Mouse (Mus musculus): ENCODE measurements around the gene Rpl36.
A peak's percentile ranks its signal among the peaks of the same experiment; 100 is the strongest.
"Not testable (repeated sequence)": the region's sequence is repeated elsewhere in the genome, so short reads cannot be mapped to it uniquely, and the experiment has no call there.

Gene Rpl36

GRCm38 (mm10) chr17:56608699-56609098 is 4.5 kb upstream of the Rpl36 start:
- DNase-seq (ENCODE audit: low spot score in 2 of 2), result no peak

DNA sequence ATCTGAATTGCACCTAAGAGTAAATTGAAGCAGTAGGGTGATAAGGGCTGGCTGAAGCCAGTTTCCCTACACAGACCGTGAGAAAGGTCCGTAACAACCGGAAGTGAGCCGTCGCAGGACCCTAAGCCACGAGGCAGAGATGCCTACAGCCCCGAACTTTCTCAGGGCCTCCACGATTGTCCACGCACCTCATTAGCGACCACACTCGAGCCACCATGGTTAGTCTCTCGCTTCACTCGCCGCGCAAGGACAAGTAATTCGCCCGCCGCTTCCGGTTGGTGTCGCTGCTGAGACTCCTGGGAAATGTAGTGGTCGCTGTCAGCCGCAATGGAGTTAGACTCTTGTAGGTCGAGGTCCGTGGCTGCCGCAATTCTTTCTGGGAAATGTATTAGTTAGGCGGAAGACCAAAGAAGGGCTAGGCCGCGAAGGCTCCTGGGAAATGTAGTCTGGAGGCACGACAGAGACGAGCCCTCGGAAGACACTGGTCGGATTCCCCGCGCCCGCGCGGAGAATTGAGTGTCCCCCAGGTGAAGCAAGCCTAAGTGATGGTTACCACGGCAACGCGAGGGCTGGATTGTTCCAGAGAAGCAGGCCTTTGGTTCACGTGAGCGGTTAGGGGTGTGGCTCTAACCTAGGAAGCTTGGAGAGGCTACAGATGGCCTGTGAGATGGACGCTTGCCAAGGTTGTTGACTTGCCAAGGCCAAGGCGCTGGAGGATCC is 3.6 kb upstream of the Rpl36 start, which contains the start of gene 2410015M20Rik:
Gene 2410015M20Rik (minus strand): TSS at position 320 of the 720 bp plus-strand sequence.
- peak; percentile 91 to 95 for DNase-seq (ENCODE audit: low spot score in 2 of 2)

DNA sequence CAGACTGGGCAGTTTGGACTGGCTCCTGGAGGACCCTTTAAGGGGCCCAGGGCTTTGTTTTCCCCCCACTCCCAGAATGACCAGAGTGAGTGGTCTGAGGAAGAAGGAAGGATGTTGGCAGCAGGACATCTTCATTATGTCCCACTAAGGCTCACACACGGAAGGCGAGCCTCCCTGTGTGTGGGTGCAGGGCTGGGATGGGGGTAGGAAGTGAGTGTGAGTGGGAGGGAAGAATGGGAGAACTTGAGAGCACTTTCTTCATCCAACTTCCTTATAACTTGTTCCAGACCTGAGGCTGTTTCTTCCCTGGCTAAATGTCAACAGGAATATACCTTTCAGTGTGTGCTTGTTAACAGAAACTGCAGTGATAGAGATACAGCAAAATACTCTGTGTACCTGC is 1.9 kb upstream of the Rpl36 start:
- no peak for DNase-seq (ENCODE audit: low spot score in 2 of 2)

DNA sequence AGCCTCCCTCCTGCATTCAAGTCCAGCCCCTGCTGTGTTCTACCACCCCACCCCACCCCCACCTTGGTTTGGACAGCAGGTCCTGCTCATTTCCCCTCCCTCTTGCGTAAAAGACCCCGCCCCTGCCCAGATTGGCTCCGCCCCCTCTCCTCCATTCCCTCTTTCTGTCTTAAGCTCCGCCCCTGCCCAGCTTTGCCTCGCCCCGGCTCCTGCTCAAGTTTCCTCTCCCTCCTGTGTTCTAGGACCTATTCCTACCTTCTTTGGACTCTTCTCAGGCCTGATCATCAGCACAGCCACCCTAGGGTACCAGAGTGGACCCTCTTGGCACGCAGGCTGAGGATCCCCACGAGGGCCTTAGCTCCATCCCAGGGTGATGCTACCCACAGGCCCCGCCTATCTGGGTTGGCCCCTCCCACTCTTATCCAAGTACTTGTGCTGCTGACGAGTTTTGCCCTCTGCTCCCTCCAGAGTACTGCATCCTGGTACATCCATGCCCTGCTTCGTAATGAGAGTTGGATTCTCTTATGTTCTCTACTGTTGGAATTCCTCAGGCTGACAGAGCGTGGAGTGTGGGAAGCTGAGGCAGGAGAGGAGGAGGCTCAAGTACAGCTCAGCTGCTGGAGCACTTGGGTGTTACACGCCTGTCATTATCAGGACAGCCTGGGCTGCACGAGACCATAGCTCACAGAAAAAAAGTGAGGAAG is 1.2 kb upstream of the Rpl36 start:
- DNase-seq (ENCODE audit: low spot score in 2 of 2), result no peak

DNA sequence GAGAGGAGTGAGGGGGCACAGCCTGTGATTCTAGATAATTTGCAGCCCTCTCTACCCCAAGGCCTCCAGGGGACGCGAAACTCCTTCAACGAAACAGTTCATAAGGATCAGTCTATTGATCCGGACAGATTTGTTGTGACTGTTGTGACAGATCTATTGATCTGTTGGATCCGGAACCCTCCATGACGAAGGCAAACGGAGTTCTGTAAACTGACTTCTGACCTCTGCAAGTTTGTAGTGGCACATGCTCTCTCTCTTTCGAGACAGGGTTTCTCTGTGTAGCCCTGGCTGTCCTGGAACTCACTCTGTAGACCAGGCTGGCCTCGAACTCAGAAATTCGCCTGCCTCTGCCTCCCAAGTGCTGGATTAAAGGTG is 664 bp upstream of the Rpl36 start:
- DNase-seq (ENCODE audit: low spot score in 2 of 2), result not testable (repeated sequence)

DNA sequence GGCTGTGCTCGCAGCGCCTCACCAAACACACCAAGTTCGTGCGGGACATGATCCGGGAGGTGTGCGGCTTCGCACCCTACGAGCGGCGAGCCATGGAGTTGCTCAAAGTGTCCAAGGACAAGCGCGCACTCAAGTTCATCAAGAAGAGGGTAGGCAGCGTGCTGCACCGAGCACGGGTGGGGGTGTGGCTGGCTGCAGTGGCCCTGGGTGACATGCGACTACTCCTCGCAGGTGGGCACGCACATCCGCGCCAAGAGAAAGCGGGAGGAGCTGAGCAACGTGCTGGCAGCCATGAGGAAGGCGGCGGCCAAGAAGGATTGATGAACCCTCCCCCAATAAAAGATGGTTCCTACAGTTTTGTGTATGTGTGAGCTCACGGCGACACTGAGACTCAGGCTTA is 677 bp downstream of the Rpl36 start:
- peak in 1 of 2 experiments; percentile 41 for DNase-seq (ENCODE audit: low spot score in 2 of 2)

DNA sequence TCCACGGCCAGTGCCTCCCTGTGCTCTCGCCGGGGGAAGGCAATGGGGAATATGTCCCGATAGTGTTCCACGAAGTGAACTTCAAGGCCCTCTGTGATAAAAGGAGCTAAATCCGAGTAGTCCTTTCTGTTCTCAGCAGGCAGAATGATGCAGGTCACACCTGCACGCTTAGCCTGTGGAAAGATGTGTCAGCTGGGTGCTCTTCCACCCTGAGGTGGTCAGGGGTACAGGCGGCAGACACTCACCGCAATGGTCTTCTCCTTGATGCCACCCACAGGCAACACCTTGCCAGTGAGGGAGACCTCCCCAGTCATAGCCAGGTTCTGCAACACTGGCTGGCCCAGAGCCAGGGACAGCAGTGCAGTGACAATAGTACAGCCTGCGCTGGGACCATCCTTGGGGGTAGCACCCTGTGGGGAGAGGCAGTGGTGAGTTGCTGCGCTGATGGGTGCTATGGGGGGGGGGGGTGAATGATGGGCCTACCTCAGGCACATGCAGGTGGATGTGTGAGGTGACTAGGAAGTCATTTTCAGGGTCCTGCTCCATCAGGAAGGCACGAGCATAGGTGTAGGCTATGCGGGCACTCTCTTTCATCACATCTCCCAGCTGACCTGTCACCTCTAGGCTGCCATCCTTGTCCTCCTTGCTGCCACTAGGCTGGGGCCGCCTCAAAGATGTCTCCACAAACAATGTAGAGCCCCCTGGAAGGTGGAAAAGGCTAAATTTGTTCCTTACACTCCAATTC is 1.3 kb downstream of the Rpl36 start:
- DNase-seq (ENCODE audit: low spot score in 2 of 2), result no peak

DNA sequence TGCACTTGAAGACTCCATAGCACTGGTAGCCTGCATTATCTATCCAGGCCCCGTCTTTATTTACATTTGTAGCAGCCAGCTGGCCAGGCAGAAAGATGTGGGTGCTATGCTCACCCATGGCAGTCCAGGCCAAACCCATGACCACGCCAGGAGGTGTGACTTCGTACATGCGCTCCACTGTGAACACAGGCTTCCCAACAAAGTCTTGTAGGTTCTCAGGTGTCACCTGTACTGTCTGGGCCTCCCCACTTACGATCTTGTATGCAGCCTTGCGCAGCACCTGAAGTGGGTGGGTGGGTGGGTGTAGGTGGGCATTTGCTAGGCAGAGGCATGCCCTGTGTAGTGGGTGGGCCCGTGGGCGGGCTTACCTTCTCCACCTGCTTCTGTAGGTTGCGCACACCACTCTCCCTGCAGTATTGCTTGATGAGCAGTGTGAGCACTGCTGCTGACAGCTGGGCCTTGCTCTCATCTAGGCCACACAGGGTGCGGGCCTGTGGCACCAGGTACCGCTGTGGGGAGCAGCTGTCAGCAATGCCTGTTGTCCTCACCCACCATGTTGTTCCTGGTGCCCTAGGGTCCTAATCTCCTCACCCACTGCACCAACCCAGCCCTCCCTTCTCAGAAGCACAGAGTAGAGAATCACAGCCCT is 2.0 kb downstream of the Rpl36 start:
- no peak for DNase-seq (ENCODE audit: low spot score in 2 of 2)

DNA sequence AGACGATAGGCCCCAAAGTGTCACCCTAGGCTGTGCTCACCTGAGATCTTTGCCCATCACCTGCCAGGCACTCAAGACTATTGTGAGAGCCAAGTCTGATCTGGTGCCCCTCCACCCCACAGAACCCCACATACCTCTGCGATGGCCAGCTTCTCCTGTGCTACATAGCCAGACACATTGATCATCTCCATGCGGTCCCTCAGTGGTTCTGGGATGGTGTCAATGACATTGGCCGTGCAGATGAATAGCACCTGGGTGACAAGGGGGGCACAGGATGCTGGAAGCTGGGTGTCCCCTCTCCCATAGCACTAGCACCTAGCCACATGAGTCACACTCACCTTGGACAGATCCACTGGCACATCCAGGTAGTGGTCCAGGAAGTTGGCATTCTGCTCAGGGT is 2.6 kb downstream of the Rpl36 start:
- DNase-seq (ENCODE audit: low spot score in 2 of 2), result no peak

- DNase-seq (ENCODE audit: low spot score in 2 of 2), result no peak
Measured at GRCm38 (mm10) chr17:56616725-56617124, 3.5 kb downstream of the Rpl36 start.

- DNase-seq (ENCODE audit: low spot score in 2 of 2), result no peak
Measured at GRCm38 (mm10) chr17:56617628-56618027, 4.4 kb downstream of the Rpl36 start.

DNA sequence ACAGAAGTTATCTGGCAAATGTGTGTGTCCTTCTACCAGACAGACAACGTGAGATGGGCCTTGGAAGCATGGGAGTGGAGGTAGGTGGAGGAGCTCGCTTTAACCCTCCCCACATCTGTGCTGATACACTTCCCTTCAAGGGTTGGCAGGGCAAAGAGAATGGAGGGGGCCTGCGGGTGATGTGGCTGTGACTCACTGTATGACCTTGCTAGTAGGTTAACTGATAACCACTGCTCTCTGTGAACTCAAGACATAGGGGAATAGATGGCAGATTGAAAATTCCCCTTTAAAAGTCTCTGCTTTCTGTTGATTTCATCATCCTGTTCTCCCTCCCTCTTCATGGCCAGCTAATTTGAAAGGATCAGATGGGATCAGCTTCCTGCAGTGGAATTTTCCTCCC is 12.3 kb downstream of the Rpl36 start:
- DNase-seq (ENCODE audit: low spot score in 2 of 2), result no peak

DNA sequence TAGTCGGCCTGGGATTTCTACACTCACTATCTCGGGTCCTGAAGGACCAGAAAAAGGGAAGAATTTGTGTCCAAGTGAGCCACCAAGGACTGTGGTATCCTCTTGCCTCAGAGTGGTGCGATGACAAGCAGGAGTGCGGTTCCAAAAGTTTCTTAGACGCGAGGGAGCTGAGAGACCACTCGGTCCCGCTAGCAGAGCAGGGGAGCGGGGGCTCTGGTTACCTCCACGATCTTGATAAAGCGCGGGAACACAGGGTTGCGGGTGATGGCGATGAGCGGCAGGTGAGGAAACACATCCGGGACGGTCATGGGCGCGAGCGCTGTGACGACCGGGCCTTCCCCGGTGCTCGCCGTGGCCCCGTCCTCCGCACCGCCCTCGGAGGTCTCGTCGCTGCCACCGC is 13.0 kb downstream of the Rpl36 start:
- DNase-seq (ENCODE audit: low spot score in 2 of 2), result no peak

DNA sequence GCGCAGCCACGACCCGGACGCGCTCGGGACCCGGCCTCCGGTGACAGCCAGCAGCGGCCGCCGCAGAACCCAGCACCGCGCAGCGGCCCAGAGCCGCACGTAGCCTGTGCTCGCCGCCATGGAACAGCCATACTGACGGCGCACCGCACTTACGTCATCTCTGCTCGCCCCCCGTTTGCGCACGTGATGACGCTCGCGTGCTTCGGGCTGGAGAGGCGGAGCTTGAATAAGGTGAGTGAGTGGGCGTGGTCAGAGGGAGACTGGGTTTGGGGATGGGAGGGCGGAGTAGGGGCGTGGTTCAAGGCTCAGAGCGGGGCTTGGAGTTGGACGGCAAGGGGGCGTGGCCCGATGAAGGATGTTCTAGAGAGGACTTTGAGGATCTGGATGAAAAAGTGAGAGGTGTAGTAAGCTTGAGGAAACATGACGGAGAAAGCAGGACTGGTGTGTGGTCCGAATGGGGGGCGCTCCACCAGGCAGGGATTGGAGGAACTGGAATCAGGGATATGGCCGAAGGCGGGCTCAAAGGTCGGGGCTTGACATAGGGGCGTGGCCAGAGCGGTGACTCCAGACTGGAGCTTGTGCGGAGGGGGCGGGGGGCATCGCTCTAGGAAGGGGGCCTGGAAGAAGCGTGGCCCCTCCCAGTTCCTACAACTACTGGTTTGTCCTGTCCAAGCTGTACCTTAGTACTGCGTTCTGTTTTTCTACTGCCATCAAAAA is 13.7 kb downstream of the Rpl36 start, which contains the start of gene Lonp1:
Gene Lonp1 (minus strand): TSS at position 134 of the 717 bp plus-strand sequence.
- peak; percentile 94 to 96 for DNase-seq (ENCODE audit: low spot score in 2 of 2)

DNA sequence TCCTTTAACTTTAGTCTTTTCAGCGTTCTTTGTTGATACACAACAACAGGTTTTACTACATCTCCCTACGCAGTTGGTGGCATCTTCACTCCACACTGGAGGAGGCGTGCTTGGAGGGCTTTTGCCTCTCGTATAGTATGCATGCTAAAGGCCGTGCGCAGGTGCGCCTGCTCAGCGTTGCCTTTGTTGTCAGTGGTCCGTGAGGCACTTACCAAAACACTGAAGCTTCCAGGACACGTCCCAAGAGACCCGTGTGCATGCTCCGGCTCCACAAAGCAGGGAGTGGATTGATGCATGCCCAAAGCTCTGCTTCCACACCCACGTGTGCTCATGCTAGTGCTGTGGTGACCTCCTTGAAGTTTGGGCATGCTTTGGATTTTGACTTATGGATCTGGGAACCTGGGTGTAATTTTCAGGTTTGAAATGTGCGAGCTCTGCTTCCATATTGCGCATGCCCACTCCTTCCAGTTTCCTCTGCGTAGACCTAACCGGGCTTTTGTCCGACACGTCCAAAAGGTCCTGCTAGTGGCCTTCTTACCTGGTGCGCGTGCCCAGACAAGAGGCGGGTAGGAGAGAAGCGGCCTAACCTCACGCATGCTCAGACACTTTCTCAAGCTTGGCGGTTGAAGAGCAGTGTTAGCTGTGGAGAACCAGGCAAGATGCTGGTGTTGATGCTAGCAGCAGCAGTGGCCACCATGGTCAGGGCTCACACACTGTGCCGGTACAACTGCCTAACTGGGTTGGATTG is 14.5 kb downstream of the Rpl36 start, which contains the start of gene Catsperd:
Gene Catsperd (plus strand): TSS at position 614 of the 748 bp plus-strand sequence.
- peak; percentile 46 to 50 for DNase-seq (ENCODE audit: low spot score in 2 of 2)

- not testable (repeated sequence) for DNase-seq (ENCODE audit: low spot score in 2 of 2)
Measured at GRCm38 (mm10) chr17:56629800-56630781, 16.9 kb downstream of the Rpl36 start.

DNA sequence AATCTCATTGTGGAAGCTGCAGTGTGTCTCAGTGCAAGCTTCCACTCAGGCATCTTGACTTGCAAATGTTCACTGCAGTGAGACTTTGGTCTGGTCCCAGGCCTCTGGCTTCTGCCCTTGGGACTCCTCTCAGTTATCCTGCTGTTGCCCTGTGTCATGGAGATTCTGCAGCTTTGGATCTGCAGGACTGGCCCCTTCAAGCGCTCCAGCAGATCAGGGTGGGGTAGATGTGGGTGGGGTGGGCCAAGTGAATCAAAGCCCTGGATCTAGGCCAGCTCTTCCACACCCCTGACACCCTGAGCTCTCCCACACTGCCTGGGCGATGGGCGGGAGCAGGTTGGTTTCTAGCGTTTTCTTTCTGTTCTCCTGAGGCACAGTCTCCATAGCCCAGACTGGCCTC is 18.6 kb downstream of the Rpl36 start:
- DNase-seq (ENCODE audit: low spot score in 2 of 2), result no peak

DNA sequence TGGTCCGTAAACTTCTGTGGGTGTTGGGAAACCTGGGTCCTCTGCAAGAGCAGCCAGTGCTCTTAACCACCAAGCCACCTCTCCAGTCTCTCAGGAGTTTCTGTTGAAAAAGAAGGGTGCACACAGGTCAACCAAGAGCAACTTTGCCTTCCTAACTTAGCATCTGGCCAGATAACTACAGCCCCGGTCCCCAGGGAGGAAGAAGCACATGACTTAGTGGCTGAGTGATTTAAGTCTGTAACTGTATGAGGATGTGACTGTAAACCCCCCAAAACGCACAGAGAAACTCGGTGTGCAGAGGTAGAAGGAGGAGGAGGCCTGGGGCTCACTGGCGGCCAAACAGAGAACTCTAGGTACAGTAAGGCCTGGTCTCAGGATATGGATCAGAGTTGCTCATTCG is 20.8 kb downstream of the Rpl36 start:
- DNase-seq (ENCODE audit: low spot score in 2 of 2), result no peak

DNA sequence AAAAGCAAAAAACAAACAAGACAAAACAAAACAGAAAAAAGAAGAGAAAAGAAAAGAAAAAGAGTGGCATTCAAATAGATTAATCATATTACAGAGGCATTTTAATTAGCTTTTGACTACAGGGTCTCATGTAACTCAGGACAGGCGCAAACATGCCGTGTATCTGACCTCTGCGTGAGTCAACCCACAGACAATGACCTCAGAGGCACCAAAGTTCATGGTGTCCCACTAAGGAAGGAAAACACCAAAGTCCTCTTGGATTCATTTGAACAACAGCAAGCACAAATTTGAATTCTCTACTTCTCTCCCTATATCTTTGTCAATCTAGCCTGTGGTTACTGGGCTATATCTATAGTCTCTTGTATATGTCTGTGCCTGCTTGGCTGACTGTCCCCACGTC is 30.0 kb downstream of the Rpl36 start:
- no peak for DNase-seq (ENCODE audit: low spot score in 2 of 2)
